Mouse (Mus musculus): ENCODE data around the gene Cdc40. TPM values are rescaled to one million over a fixed set of nuclear protein-coding genes. Genes with fewer than 3 reads are reported as not detected.
"Not testable (repeated sequence)": the region's sequence is repeated elsewhere in the genome, so short reads cannot be mapped to it uniquely, and the experiment has no call there.

Cdc40 gene
- polyA plus RNA-seq, 1 experiment from 2014 or later: 22.9 TPM

DNA sequence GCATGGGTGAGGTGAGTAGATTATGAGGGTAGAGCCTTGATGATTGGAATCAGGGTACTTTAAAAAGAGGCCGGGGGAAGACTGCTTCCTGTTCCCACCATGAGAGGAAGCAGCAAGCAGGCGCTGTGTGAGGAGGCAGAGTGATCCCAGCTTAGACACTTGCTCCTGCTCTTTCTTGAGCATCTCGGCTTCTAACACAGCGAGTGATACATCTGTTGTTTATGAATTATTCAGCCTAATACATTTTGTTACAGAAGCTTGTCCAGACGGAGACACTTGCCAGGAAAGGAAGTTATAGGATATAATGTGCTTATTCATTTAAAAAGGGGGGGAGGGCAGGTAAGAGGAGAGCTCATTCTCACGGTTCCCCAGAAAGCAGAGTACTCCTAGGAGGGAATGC, 57.2 kb downstream of the Cdc40 start:
- H3K4me3 ChIP-seq (replicated peaks): no peak overlapping the region
- H3K9me3 ChIP-seq (replicated peaks): no peaks in the 10 kb centered on the region
- H3K9ac ChIP-seq (replicated peaks): no peak overlapping the region
- H3K4me1 ChIP-seq: no peaks in the 10 kb centered on the region
- no peak overlapping the region for H3K4me2 ChIP-seq
- no peaks in the 10 kb centered on the region for H3K27me3 ChIP-seq (replicated peaks)
- ATAC-seq (ENCODE audit: low FRiP score): no peak
- H3K27ac ChIP-seq (replicated peaks): no peak overlapping the region
- H3K36me3 ChIP-seq: peaks cover 10% of the 10 kb centered on the region; the same call in 1 of the 2 replicates
- WGBS: 67% methylated on average over 6 of the region's 6 CpGs

DNA sequence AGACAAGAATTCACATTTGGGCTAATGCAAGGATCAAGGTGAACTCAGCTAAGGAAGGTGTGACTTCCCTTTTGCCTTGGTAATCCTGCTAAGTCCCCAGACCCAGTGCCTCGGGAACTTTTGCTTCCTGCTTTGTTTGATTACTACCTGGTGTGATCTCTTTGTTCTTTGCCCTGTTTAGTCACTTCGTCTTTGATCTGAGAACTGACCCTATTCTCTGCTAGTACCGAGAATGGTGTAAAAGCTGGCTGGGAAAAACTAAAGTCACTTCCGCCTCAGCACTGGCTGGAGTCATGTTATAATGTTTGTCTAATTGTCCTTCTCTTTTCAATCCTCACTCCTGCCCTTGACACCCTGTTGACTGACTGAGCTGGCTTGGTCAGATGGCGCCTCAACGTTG, 66.6 kb downstream of the Cdc40 start:
- Histone ChIP-seq H3K4me1 (no peaks in the 10 kb centered on the region), H3K9me3 (replicated peaks) (no peaks in the 10 kb centered on the region), H3K36me3 (no peaks in the 10 kb centered on the region), H3K27me3 (replicated peaks) (no peaks in the 10 kb centered on the region), H3K9ac (replicated peaks) (no peak overlapping the region), H3K4me2 (no peak overlapping the region), H3K4me3 (replicated peaks) (no peak overlapping the region), H3K27ac (replicated peaks) (no peak overlapping the region)
- WGBS: 55% methylated on average over 6 of the region's 6 CpGs
- no peak for ATAC-seq (ENCODE audit: low FRiP score)

DNA sequence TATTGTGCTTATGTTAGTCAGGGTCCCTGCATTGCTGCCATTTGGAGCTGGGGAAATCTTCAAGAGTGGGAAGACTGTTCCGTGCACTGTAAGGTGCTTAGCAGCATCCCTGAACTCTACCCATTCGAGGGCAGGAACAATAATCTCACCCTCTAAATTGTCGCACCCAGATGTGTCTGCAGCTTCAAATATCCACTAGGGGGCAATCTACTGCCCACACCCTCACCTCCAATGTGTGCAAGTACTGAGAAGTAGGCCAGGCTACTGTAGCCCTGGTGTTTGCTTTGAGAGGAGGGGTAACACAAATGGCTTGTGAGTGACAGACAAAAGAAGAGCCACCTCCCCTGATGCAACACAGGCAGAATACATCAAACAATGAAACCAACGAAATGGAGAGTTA, 69.5 kb downstream of the Cdc40 start:
- Histone ChIP-seq H3K9me3 (replicated peaks) (no peaks in the 10 kb centered on the region), H3K36me3 (no peaks in the 10 kb centered on the region), H3K4me2 (no peak overlapping the region), H3K27me3 (replicated peaks) (no peaks in the 10 kb centered on the region), H3K4me3 (replicated peaks) (no peak overlapping the region), H3K4me1 (no peaks in the 10 kb centered on the region), H3K9ac (replicated peaks) (no peak overlapping the region), H3K27ac (replicated peaks) (no peak overlapping the region)
- WGBS: 69% methylated on average over 4 of the region's 4 CpGs
- ATAC-seq (ENCODE audit: low FRiP score): no peak

DNA sequence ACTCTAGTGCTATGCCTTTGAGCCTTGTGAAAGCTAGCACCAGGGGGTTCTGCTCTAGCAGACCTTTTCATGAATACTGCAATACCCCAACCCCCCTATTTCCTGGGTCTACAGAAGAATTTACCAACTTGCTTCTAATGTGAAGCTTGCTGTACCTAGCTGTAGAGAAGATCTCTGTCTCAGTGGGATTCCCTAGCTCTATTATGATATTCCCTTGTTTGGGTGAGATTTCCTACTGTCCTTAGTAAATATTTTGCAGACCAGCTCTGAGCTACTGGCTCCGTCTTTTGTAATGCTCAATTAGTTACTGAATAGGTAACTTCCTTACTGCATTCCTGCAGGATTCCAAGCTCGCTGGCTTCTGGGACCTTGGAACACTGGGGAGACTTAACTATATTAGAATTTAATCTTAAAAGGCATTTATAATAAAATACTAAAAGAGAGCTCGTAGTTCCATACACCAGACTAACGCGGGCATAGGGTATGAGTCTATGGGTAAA, 73.7 kb downstream of the Cdc40 start:
- ATAC-seq (ENCODE audit: low FRiP score); H3K27me3 ChIP-seq (replicated peaks); H3K9ac ChIP-seq (replicated peaks); H3K27ac ChIP-seq (replicated peaks); H3K4me1 ChIP-seq; H3K9me3 ChIP-seq (replicated peaks); H3K4me2 ChIP-seq; H3K36me3 ChIP-seq; H3K4me3 ChIP-seq (replicated peaks): not testable (repeated sequence)
- WGBS: 31% methylated on average over 5 of the region's 5 CpGs

DNA sequence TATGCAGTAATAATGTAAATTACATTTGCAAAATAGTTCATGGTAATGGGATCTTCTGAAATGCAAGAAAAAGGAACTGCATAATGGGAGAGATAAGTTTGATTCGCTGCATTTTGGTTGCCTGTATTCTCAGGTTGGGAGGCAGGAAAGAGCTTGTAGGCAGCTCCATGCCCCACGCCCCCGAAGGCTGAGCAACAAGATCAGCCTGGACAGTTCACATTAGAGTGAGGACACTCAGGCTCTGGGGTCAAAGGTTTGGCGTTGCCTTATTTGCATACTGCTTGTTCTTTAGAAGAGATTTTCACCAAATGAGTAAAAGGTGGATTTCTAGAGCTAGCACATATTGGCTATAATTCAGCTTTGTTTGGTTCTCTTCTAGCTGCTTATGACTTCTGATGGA, 76.9 kb downstream of the Cdc40 start:
- H3K36me3 ChIP-seq: no peaks in the 10 kb centered on the region
- H3K4me2 ChIP-seq: no peak overlapping the region
- no peak overlapping the region for H3K4me3 ChIP-seq (replicated peaks)
- H3K27me3 ChIP-seq (replicated peaks): no peaks in the 10 kb centered on the region
- no peaks in the 10 kb centered on the region for H3K4me1 ChIP-seq
- 85% methylated on average over 4 of the region's 4 CpGs for WGBS
- no peak for ATAC-seq (ENCODE audit: low FRiP score)
- no peak overlapping the region for H3K27ac ChIP-seq (replicated peaks)
- H3K9me3 ChIP-seq (replicated peaks): no peaks in the 10 kb centered on the region
- H3K9ac ChIP-seq (replicated peaks): no peak overlapping the region

DNA sequence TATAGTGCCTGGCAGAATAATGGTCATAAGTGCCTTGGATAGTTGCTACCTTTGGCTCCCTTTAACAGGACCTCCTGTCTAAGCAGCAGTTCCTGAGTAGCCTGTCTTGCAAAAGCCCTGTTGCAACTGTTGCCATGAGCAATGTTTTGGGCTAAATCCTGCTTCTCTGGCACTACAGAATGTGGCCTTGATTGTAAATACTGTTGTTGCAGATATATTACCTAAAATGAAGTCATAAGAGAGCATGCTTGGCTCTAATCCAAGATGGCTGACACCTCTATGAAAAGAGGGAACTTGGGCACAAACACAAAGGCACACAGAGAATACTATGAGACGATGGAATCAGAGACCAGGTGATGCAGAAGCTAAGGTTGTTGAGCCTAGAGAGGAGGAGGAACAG, 77.9 kb downstream of the Cdc40 start:
- H3K27ac ChIP-seq (replicated peaks): no peak overlapping the region
- no peaks in the 10 kb centered on the region for H3K4me1 ChIP-seq
- H3K9ac ChIP-seq (replicated peaks): no peak overlapping the region
- no peaks in the 10 kb centered on the region for H3K27me3 ChIP-seq (replicated peaks)
- no peak for ATAC-seq (ENCODE audit: low FRiP score)
- 83% methylated on average over 1 of the region's 1 CpGs for WGBS
- no peaks in the 10 kb centered on the region for H3K36me3 ChIP-seq
- no peaks in the 10 kb centered on the region for H3K9me3 ChIP-seq (replicated peaks)
- no peak overlapping the region for H3K4me3 ChIP-seq (replicated peaks)
- H3K4me2 ChIP-seq: no peak overlapping the region

DNA sequence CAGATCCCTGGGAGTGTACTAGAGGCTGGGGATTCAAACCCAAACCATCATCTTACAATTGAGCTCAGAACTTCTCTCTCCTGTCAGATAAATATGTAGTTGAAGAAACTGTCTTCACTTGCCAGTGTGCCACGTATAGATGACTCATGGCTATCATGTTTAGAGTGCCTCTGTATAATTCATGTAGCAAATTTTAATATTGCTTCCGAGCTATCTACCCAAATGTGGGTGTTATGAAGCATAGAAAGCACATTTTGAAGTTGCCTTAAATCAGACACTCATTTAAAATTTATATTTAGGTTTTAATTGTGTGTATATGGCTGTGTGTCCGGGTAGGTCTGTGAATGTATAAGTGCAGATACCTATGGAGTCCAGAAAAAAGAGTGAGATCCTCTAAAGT, 91.0 kb downstream of the Cdc40 start:
- Histone ChIP-seq H3K27me3 (replicated peaks) (no peaks in the 10 kb centered on the region), H3K9ac (replicated peaks) (no peak overlapping the region), H3K9me3 (replicated peaks) (0 out of 2 replicates have a peak, but pooled peaks cover 2% of the 10 kb centered on the region), H3K4me1 (no peaks in the 10 kb centered on the region), H3K27ac (replicated peaks) (no peak overlapping the region), H3K4me2 (no peak overlapping the region), H3K4me3 (replicated peaks) (no peak overlapping the region), H3K36me3 (no peaks in the 10 kb centered on the region)
- 86% methylated on average over 3 of the region's 3 CpGs for WGBS
- ATAC-seq (ENCODE audit: low FRiP score): no peak

DNA sequence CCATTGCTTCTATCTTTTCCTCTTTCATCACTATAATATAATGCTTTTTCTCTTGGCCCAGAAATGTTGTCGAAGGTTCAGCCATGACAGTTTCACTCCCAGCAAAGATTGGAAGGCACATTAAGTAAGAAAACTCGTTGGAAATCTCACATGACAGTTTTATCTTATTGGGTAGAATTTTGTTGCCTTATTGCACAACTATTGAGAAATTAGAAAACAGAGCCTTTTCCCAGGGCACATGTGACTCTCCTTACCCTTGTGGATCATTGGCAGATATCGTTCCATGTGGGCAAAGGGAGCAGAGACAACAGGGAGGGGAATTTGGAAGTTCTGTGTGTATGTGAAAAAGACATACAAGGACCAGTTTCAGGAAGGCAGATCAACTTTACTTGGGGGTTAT, 92.7 kb downstream of the Cdc40 start:
- no peak for ATAC-seq (ENCODE audit: low FRiP score)
- no peaks in the 10 kb centered on the region for H3K27me3 ChIP-seq (replicated peaks)
- H3K4me1 ChIP-seq: no peaks in the 10 kb centered on the region
- H3K27ac ChIP-seq (replicated peaks): no peak overlapping the region
- H3K9me3 ChIP-seq (replicated peaks): 0 out of 2 replicates have a peak, but pooled peaks cover 4% of the 10 kb centered on the region
- H3K4me2 ChIP-seq: no peak overlapping the region
- WGBS: 81% methylated on average over 3 of the region's 3 CpGs
- H3K4me3 ChIP-seq (replicated peaks): no peak overlapping the region
- H3K9ac ChIP-seq (replicated peaks): no peak overlapping the region
- no peaks in the 10 kb centered on the region for H3K36me3 ChIP-seq

Other genes starting within 250 kb of the Cdc40 start
- gene Mettl24, start 200.0 kb downstream of the Cdc40 start, polyA plus RNA-seq (2015; fragmentation: Nextera tagmentation; extraction: Ambion mirVana): 0.84 and 1.2 TPM in 2 replicates
- gene Wasf1, start 164 bp upstream of the Cdc40 start, polyA plus RNA-seq (2015; fragmentation: Nextera tagmentation; extraction: Ambion mirVana): 98.8 and 105 TPM in 2 replicates
- gene Gpr6, start 189.0 kb upstream of the Cdc40 start, polyA plus RNA-seq (2015; fragmentation: Nextera tagmentation; extraction: Ambion mirVana): 0.63 and 0.84 TPM in 2 replicates